Mouse (Mus musculus) limb, embryonic 15.5 days (tissue): ENCODE measurements around the gene Prkcq. TPM values are rescaled to one million over a fixed set of nuclear protein-coding genes. Genes with fewer than 3 reads are reported as not detected.

Source experiments
- ATAC-seq: fragments of 200-750 bp; cut with Nextera tagmentation; 2 replicates; pipeline ENCODE4 v1.8.0; 2017; ENCODE audit warnings: low read depth, moderate TSS enrichment; ENCODE audit not compliant: insufficient number of reproducible peaks, low FRiP score, low TSS enrichment
- H3K27ac ChIP-seq: fragments of 300-500 bp; sonication (generic); 2 replicates; pipeline ENCODE4 v1.5.1; 2015; ENCODE audit warnings: moderate library complexity, mild to moderate bottlenecking, inconsistent platforms
- H3K27me3 ChIP-seq: fragments of 300-500 bp; sonication (generic); 2 replicates; pipeline ENCODE4 v1.6.1; 2015; ENCODE audit warnings: inconsistent platforms
- H3K36me3 ChIP-seq: fragments of 300-500 bp; sonication (generic); 2 replicates; pipeline ENCODE4 v1.6.1; 2015; ENCODE audit warnings: inconsistent platforms
- H3K4me1 ChIP-seq: fragments of 300-500 bp; sonication (generic); 2 replicates; pipeline ENCODE4 v1.6.1; 2015; ENCODE audit warnings: inconsistent platforms
- H3K4me2 ChIP-seq: fragments of 300-500 bp; sonication (generic); 2 replicates; pipeline ENCODE4 v1.6.1; 2015; ENCODE audit warnings: mild to moderate bottlenecking, inconsistent platforms
- H3K4me3 ChIP-seq: fragments of 300-500 bp; sonication (generic); 2 replicates; pipeline ENCODE4 v1.5.1; 2015; ENCODE audit warnings: mild to moderate bottlenecking, inconsistent platforms
- H3K9ac ChIP-seq: fragments of 300-500 bp; sonication (generic); 2 replicates; pipeline ENCODE4 v1.6.1; 2015; ENCODE audit warnings: inconsistent platforms
- H3K9me3 ChIP-seq: fragments of 300-500 bp; sonication (generic); 2 replicates; pipeline ENCODE4 v1.6.1; 2016; ENCODE audit warnings: inconsistent platforms
- WGBS: fragments of 180-500 bp; shearing (Covaris S2); methylation state at CpG from one replicate; pipeline ENCODE4 v1.1.7; 2015; 5-methylcytosine and 5-hydroxymethylcytosine counted together
- polyA plus RNA-seq: library from polyadenylated mRNA; unstranded; fragments of >200 nt; fragmentation: Nextera tagmentation; extraction: Ambion mirVana; gene quantifications from 2 replicates; pipeline ENCODE4 v1.2.1, GENCODE M21; 2015

The Prkcq gene
- 3.9 and 6.2 TPM in 2 replicates for polyA plus RNA-seq

DNA sequence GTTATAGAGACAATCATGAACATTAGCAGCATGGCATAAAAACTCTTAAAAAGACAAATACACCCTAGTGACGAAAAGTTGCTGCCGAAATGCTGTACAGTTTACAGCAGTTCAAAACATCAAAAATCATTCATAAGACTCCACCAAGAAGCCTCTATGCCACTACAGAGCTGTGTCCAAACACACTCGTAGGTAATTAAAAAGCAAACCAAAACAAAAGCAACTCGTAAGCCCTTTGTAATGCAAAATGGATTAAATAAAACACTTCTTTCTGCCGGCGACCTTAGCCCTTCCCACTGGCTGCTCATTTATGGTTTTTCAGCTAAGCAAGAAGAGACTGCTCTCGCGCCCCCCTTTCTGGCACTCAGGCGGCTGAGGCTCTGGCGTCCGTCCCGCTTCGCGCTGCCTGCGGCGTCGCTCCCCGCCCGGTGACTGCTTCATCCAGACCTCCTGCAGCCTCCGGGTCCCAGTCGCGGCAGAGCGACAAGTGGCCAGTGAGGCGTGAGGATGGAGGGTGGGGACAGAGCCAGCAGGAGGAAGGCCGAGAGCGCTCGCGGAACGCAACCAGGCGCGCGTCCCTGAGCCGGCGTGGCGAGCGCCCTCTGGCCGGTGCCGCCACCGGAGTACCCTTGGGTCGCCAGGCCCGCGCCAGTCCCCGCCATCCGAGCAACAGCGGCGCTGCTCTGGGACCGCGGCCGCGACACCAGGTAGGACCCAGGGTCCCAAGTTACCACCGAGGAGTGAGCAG, at the start of gene Prkcq:
Gene Prkcq, plus strand, starts transcription at position 355 of the 748 bp plus-strand sequence.
- Histone ChIP-seq H3K9ac (peak within 1 kb of the TSS; percentile 39), H3K9me3 (no peaks in the 10 kb centered on the region), H3K27me3 (peaks cover 27% of the 10 kb centered on the region), H3K4me2 (peak within 1 kb of the TSS; percentile 92), H3K36me3 (no peaks in the 10 kb centered on the region), H3K27ac (no peak within 1 kb of the TSS), H3K4me1 (peaks cover 12% of the 10 kb centered on the region; the same call in 1 of the 2 replicates), H3K4me3 (peak within 1 kb of the TSS; percentile 57)
- 2% methylated on average over 51 of the region's 51 CpGs for WGBS
- ATAC-seq = peak; percentile 48; the same call in 1 of the 2 replicates

DNA sequence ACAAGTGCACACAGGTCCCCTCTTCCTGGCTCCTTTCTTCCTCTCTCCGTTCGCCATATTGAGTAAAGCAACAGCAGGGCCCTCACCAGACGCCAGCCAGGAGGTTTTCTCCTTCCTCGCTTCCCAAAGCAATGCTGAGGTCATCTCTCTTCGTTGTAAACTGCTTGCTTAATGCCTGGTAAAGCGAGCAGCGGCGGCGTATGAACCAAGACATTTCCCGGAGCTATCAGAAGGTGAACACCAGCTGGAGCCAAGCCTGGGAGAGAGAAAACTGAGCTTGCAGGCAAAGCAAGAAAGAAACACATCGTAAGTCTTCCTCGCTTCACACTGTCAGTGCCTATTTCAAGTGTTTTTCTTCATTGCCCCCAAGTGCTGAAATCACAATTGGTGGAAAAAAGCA, 41.0 kb upstream of the Prkcq start:
- Histone ChIP-seq H3K9me3 (no peaks in the 10 kb centered on the region), H3K4me1 (no peaks in the 10 kb centered on the region), H3K4me3 (no peak overlapping the region), H3K36me3 (no peaks in the 10 kb centered on the region), H3K4me2 (no peak overlapping the region), H3K27ac (no peak overlapping the region), H3K27me3 (no peaks in the 10 kb centered on the region), H3K9ac (no peak overlapping the region)
- WGBS = 85% methylated on average over 12 of the region's 12 CpGs
- no peak for ATAC-seq

DNA sequence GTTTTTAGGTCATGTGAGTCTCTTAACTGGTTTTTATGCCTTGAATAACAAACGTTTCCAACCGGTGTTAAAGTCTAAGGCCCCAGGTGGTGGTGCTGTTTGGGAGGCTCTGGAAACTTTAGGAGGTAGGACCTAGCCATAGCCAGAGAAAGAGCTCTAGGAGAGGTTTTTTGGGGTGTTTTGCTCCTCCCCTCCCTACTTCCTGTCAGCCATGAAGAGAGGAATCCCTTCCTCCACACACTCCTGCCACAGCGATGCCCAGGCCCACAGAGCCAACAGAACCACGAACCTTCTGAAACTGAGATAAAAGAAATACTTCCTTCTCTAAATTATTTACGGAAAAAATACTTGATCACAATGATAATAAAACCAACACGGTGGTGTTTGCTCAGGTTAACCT, 36.2 kb upstream of the Prkcq start:
- no peaks in the 10 kb centered on the region for H3K9me3 ChIP-seq
- no peak for ATAC-seq
- WGBS = 66% methylated on average over 6 of the region's 6 CpGs

DNA sequence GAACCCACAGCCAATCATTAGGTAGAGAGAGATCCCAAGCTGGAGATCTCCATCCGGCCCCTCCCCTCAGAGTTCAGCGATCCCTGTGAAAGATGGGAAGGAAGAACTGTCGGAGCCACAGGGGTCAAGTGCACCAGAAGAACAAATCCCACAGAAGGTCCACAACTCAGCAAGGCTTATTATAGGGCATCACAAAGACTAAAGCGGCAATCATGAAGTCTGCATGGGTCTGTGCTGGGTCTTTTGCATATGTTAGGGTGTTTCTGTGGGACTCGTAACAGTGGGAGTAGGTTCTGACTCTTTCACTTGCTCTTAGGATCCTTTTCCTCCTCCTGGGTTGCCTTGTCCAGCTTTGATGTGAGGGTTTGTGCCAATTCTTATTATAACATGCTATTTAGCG, 33.8 kb upstream of the Prkcq start:
- ATAC-seq = no peak
- Histone ChIP-seq H3K4me3 (no peak overlapping the region), H3K27ac (no peak overlapping the region), H3K27me3 (no peaks in the 10 kb centered on the region), H3K4me2 (no peak overlapping the region), H3K4me1 (no peaks in the 10 kb centered on the region), H3K9ac (no peak overlapping the region), H3K9me3 (no peaks in the 10 kb centered on the region), H3K36me3 (no peaks in the 10 kb centered on the region)
- 94% methylated on average over 6 of the region's 6 CpGs for WGBS

More for the DNA sequence above, 36.2 kb upstream of the Prkcq start:
- Histone ChIP-seq H3K36me3 (no peaks in the 10 kb centered on the region), H3K9ac (no peak overlapping the region), H3K27ac (no peak overlapping the region), H3K4me1 (no peaks in the 10 kb centered on the region), H3K27me3 (no peaks in the 10 kb centered on the region), H3K4me2 (no peak overlapping the region), H3K4me3 (no peak overlapping the region)

DNA sequence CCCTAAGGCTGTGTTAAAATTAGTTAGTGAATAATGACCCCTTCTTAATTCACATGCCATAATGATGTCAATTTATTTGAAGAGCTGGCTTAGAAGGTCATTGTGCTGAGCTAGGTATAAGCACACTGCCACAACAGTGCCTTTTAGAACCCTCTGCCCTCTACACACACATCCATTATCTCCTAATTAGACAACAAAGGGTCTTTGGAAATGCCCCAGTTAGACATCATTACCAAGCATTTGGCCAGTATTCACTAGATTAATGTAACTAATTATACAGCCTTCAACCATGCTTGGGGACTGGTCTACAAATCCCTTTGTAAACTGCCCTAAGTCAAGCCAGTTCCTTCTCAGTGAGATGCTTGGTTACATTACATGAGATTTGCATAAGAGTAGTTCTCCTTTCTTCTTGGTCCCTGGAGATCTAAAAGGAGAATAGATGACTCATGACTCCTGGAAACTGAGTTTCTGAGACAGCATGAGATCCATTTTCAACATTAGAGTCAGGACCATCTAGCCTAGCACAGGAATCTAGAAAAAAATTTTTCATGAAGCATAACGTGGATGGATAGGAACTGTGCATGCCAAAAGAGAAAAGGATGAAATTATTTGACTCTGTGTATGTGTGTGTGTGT, 32.3 kb upstream of the Prkcq start:
- 78% methylated on average over 1 of the region's 1 CpGs for WGBS
- H3K36me3 ChIP-seq = no peaks in the 10 kb centered on the region
- no peak overlapping the region for H3K9ac ChIP-seq
- H3K4me3 ChIP-seq = no peak overlapping the region
- no peak for ATAC-seq
- no peaks in the 10 kb centered on the region for H3K4me1 ChIP-seq
- no peak overlapping the region for H3K27ac ChIP-seq
- no peaks in the 10 kb centered on the region for H3K9me3 ChIP-seq
- no peak overlapping the region for H3K4me2 ChIP-seq
- H3K27me3 ChIP-seq = no peaks in the 10 kb centered on the region

DNA sequence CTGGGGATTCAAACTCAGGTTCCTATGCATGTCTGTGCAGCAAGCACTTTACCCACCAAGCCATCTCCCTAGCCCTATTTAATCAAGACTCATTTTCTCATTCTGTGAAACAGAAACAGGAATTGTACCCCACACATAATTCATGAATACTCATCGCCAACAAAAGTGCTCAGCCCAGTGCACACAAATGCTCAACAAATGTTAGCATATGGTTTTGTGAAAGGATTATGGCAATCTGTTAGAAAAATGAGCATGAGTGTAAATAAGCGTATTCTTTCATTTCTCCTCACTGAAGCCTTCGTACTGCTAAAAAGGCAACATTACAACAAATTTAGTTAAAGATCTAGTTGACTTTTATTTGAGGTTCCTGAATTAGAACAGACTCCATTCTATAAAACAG, 31.5 kb upstream of the Prkcq start:
- Histone ChIP-seq H3K4me1 (no peaks in the 10 kb centered on the region), H3K36me3 (no peaks in the 10 kb centered on the region), H3K27ac (no peak overlapping the region), H3K4me2 (no peak overlapping the region), H3K27me3 (no peaks in the 10 kb centered on the region), H3K9ac (no peak overlapping the region), H3K9me3 (no peaks in the 10 kb centered on the region), H3K4me3 (no peak overlapping the region)
- ATAC-seq = no peak
- 84% methylated on average over 3 of the region's 3 CpGs for whole genome bisulfite sequencing

DNA sequence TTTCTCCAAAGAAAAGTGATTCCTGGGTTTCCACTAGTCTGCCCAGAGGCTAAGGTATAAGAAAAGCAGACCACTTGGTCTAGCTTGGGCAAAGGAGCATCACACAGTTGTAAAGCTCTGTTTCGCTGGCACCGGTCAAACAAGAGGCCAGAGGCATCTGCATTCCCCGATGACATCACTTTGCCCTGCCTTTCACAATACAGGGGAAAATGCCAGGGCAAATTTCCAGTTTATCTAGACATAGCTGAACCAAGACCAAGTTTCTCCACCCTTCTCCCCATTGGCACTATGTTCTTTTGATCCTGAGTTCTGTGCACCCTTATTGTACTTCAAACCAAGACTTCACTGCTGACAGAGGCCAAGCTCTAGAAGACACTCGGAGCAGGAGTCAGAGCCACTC, 22.8 kb upstream of the Prkcq start:
- no peak overlapping the region for H3K27ac ChIP-seq
- 85% methylated on average over 4 of the region's 4 CpGs for WGBS
- H3K36me3 ChIP-seq = no peaks in the 10 kb centered on the region
- no peak for ATAC-seq
- H3K4me3 ChIP-seq = no peak overlapping the region
- H3K4me2 ChIP-seq = no peak overlapping the region
- no peak overlapping the region for H3K9ac ChIP-seq
- H3K27me3 ChIP-seq = no peaks in the 10 kb centered on the region
- no peaks in the 10 kb centered on the region for H3K4me1 ChIP-seq
- H3K9me3 ChIP-seq = no peaks in the 10 kb centered on the region

DNA sequence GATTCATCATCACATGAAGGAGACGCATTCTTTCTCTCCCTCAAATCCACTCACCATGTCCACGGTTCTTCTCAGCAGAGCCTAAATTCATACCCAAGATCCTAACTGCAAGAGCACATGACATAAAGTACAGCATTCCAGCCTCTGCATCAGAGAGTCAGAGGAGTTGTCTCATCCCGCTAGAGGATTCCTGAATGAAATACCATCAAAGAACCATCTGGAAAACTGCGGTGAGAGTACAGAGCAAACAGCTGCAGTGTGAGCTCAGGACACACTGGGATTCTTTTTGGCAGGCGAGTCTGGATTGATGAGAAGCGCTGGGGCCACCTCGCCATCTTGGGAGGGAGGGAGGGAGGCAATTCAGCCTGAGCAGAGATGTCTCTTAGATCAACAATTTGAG, 20.9 kb upstream of the Prkcq start:
- Histone ChIP-seq H3K9me3 (no peaks in the 10 kb centered on the region), H3K4me2 (no peak overlapping the region), H3K36me3 (no peaks in the 10 kb centered on the region), H3K4me1 (no peaks in the 10 kb centered on the region), H3K9ac (no peak overlapping the region), H3K4me3 (no peak overlapping the region), H3K27ac (no peak overlapping the region), H3K27me3 (no peaks in the 10 kb centered on the region)
- 62% methylated on average over 7 of the region's 7 CpGs for WGBS
- no peak for ATAC-seq

DNA sequence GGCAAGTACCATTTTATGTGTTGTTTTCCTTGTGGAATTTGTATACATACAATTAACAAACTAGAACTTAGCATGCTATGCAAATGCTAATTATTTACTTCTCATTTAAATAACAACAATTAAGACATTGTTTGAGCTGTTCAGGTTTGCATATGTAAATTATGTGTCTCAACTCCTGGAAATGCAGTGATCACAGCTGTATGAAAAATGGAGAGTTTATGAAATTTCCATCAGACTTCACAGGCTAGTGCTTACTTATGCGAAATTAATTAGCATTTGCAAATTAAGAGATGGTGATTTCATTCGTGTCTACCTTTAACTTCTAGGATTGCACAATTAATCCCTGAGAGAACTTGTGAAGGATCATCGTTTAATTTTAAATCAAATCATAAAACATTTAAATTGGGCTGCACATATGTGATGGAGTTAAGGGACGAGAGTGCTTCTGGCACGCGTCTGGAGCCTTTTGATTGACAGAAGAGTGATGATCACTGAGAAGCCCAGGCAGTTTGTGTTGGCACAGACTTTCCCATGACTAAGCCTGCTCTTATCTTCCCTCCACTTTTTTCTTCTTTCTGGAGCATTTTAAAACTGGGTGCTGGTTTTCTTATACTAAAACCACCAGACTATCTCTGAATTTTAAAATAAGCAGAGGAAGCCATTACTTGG, 20.1 kb upstream of the Prkcq start:
- WGBS = 67% methylated on average over 6 of the region's 6 CpGs
- H3K27ac ChIP-seq = no peak overlapping the region
- no peaks in the 10 kb centered on the region for H3K9me3 ChIP-seq
- H3K9ac ChIP-seq = no peak overlapping the region
- no peak overlapping the region for H3K4me2 ChIP-seq
- H3K4me1 ChIP-seq = no peaks in the 10 kb centered on the region
- H3K27me3 ChIP-seq = no peaks in the 10 kb centered on the region
- ATAC-seq = no peak
- no peak overlapping the region for H3K4me3 ChIP-seq
- H3K36me3 ChIP-seq = no peaks in the 10 kb centered on the region

DNA sequence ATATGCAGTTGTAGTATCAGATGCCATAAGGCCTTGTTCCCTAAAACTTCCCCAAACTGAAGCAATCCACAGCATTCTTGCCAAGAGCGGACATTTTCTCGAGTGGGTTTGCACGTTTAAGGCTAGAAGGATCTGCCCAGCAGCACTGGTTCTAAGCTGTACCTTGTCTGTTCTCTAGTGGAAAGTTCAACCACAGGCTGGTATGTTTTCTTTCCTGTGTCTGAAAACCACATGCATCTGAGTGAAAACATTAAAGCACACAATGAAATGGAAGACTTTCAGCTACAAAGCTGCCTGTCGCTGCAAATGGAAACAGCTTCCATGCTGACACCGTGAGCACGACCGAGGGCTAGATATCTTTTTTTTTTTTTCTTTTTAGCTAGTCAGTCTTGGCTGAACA, 12.3 kb upstream of the Prkcq start:
- Histone ChIP-seq H3K9me3 (no peaks in the 10 kb centered on the region), H3K4me2 (no peak overlapping the region), H3K4me1 (no peaks in the 10 kb centered on the region), H3K4me3 (no peak overlapping the region), H3K27me3 (no peaks in the 10 kb centered on the region), H3K27ac (no peak overlapping the region), H3K36me3 (no peaks in the 10 kb centered on the region), H3K9ac (no peak overlapping the region)
- WGBS = 88% methylated on average over 7 of the region's 7 CpGs
- ATAC-seq = no peak

DNA sequence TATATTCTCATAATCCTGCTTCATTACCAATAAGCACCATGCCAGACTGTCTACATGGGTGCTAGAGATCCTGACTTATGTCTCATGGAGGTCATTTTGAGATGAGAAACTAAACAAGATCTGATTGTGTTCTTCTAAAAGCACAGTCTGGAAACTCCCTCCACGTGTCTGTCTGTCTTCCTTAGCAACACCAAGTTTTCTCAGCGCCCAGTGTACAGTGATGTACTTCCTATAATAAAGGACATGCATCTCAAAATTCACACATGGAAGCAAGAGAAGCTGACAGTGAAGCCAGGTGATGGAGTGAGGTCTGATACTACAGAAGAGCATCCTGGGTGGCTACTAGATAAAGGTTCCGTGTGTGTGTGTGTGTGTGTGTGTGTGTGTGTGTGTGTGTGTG, 11.2 kb upstream of the Prkcq start:
- WGBS = 86% methylated on average over 3 of the region's 3 CpGs
- no peak overlapping the region for H3K9ac ChIP-seq
- H3K4me2 ChIP-seq = no peak overlapping the region
- no peak overlapping the region for H3K4me3 ChIP-seq
- no peaks in the 10 kb centered on the region for H3K36me3 ChIP-seq
- H3K9me3 ChIP-seq = no peaks in the 10 kb centered on the region
- no peak overlapping the region for H3K27ac ChIP-seq
- H3K4me1 ChIP-seq = no peaks in the 10 kb centered on the region
- no peak for ATAC-seq
- H3K27me3 ChIP-seq = no peaks in the 10 kb centered on the region

DNA sequence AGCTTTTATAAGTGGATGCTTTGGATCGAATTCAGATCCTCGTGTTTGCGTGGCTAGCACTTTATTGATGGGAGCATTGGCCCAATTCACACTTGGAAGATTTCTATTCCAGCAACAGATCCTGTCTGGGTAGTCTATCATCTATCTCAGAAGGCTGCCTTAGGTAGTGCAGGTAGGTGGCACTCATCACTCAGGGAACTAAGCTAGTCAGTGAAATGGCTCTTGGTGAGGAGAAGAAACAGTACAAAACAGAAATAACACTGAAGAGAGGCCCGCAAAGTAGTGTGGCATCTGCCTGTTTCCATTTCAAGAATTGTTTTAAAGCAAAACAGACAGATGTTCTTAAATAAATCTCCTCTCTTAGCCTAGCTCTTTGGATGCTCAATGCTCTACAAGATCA, 10.6 kb upstream of the Prkcq start:
- no peaks in the 10 kb centered on the region for H3K36me3 ChIP-seq
- no peaks in the 10 kb centered on the region for H3K9me3 ChIP-seq
- 88% methylated on average over 4 of the region's 4 CpGs for WGBS
- no peak overlapping the region for H3K4me2 ChIP-seq
- H3K9ac ChIP-seq = no peak overlapping the region
- no peak overlapping the region for H3K27ac ChIP-seq
- no peaks in the 10 kb centered on the region for H3K27me3 ChIP-seq
- H3K4me1 ChIP-seq = no peaks in the 10 kb centered on the region
- no peak for ATAC-seq
- H3K4me3 ChIP-seq = no peak overlapping the region
